In the genomic region with DNA sequence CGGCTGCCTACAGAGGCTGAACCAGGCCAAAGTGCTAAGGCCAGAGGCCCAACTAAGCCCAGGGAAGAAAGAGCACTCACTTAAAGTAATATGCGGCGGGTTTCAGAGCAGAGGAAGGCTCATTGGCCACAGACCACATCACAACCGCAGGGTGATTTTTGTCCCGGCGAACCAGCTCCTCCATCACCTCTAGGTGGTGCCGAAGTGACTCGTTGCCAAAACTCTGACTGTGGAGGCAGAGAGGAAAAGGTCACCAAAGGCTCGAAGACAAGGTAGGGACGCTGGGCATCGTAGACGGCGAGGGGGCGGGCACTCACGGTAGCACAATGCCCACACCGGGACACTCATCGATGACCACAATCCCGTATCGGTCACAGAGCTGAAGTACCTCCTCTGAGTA, we compare ENCODE assay signal across 19 mouse cellular contexts. TPM values are rescaled to one million over a fixed set of nuclear protein-coding genes. Genes with fewer than 3 reads are reported as not detected.
A peak's percentile ranks its signal among the peaks of the same experiment; 100 is the strongest.
DNase-seq lines count a peak whose midpoint lies in the region; ATAC-seq and TF ChIP-seq lines count a peak whose summit lies in the region.
"Had no signal": no experiment of that assay in that cellular context is flagged by ENCODE, and none has a peak within 500 bp of the region (broad histone marks: within the 10 kb centered on the region; RNA-seq: fewer than 3 reads in every experiment).

No protein-coding gene starts in this region.

- H3K4me2 ChIP-seq in lung, embryonic 14.5 days = no peak overlapping the region
- H3K4me2 ChIP-seq in CH12.LX (ENCODE audit: insufficient read depth, low read depth, poor library complexity, severe bottlenecking) = no peak overlapping the region
- H3K4me2 ChIP-seq: embryonic facial prominence, embryonic 12.5 days; hindbrain, embryonic 15.5 days; midbrain, embryonic 11.5 days had no signal

- H3K27me3 ChIP-seq in lung, embryonic 14.5 days (ENCODE audit: insufficient read depth, low read length) = no peaks in the 10 kb centered on the region
- H3K27me3 ChIP-seq in CH12.LX (replicated peaks) = no peaks in the 10 kb centered on the region
- no peaks in the 10 kb centered on the region for H3K27me3 ChIP-seq in heart, embryonic 10.5 days (ENCODE audit: insufficient read depth, poor library complexity, severe bottlenecking)
- H3K27me3 ChIP-seq: embryonic facial prominence, embryonic 12.5 days; hindbrain, embryonic 15.5 days had no signal

- WGBS in lung, embryonic 14.5 days = 67% methylated on average over 19 of the region's 19 CpGs
- 66% methylated on average over 19 of the region's 19 CpGs for WGBS in heart, embryonic 10.5 days

- TF ChIP-seq CTCF in lung, embryonic 14.5 days (IDR thresholded peaks at IDR 0.05; ENCODE audit: low read depth) = peak; percentile 23; the same call in 1 of the 2 replicates
- TF ChIP-seq CTCF in CH12.LX (conservative IDR thresholded peaks at IDR 0.05 in 1 of 2, IDR thresholded peaks at IDR 0.05 in 1 of 2; ENCODE audit: low read depth in 2 of 2, low read length in 2 of 2) = peak in 1 of 2 experiments; percentile 53; a peak in 2 of 4 replicates
- 0 out of 2 replicates have a peak, but pooled peaks have one; percentile 3 for TF ChIP-seq CTCF in brain, embryonic 14.5 days (IDR thresholded peaks at IDR 0.05; ENCODE audit: borderline replicate concordance, extremely low read depth, insufficient read depth, insufficient read length)

- in situ Hi-C loops in CH12.LX (cut with MboI; ENCODE audit: low pct_ligation_motif_present, low pct_unique_long_range_greater_than_20kb, low sequenced_read_pairs) = no loop called here

- no peak for TF ChIP-seq POLR2A in CH12.LX (IDR thresholded peaks at IDR 0.05; ENCODE audit: low read depth, low read length)
- TF ChIP-seq POLR2A in brain, embryonic 14.5 days (IDR thresholded peaks at IDR 0.05; ENCODE audit: borderline replicate concordance, extremely low read depth, insufficient read depth, insufficient read length, poor library complexity, severe bottlenecking) = no peak

- no peak overlapping the region for H3K4me3 ChIP-seq in lung, embryonic 14.5 days (ENCODE audit: low read depth, low read length)
- no peak overlapping the region for H3K4me3 ChIP-seq in CH12.LX (replicated peaks in 1 of 3; ENCODE audit: low read depth in 2 of 3, low read length in 2 of 3, poor library complexity in 1 of 3)
- H3K4me3 ChIP-seq in heart, embryonic 10.5 days = no peak overlapping the region
- H3K4me3 ChIP-seq: embryonic facial prominence, embryonic 12.5 days; gastrocnemius, adult 2 months; hindbrain, embryonic 15.5 days; myocyte had no signal

- H3K27ac ChIP-seq in lung, embryonic 14.5 days (ENCODE audit: low read depth) = no peak overlapping the region
- H3K27ac ChIP-seq in CH12.LX (ENCODE audit: insufficient read depth, low read depth) = no peak overlapping the region
- no peak overlapping the region for H3K27ac ChIP-seq in heart, embryonic 10.5 days
- H3K27ac ChIP-seq: embryonic facial prominence, embryonic 12.5 days; gastrocnemius, adult 2 months; hindbrain, embryonic 15.5 days had no signal

- peaks cover 4% of the 10 kb centered on the region; the same call in 1 of the 2 replicates for H3K4me1 ChIP-seq in lung, embryonic 14.5 days (ENCODE audit: insufficient read depth)
- peaks cover 14 to 48% of the 10 kb centered on the region in 2 experiments for H3K4me1 ChIP-seq in CH12.LX (ENCODE audit: control insufficient read depth in 1 of 2, insufficient read depth in 2 of 2)
- H3K4me1 ChIP-seq in heart, embryonic 10.5 days = peaks cover 17% of the 10 kb centered on the region

- no peak overlapping the region for H3K9ac ChIP-seq in lung, embryonic 14.5 days
- H3K9ac ChIP-seq in CH12.LX (ENCODE audit: insufficient read depth, low read depth) = no peak overlapping the region
- H3K9ac ChIP-seq: embryonic facial prominence, embryonic 12.5 days; forebrain, postnatal 0 days; hindbrain, embryonic 15.5 days had no signal

- H3K79me2 ChIP-seq in CH12.LX (replicated peaks; ENCODE audit: control insufficient read depth, extremely low read depth, insufficient read depth, poor library complexity, severe bottlenecking) = peaks cover 15% of the 10 kb centered on the region

- H3K9me3 ChIP-seq in lung, embryonic 14.5 days (ENCODE audit: low read depth, low read length) = no peaks in the 10 kb centered on the region
- H3K9me3 ChIP-seq in CH12.LX (replicated peaks; ENCODE audit: low read length) = no peaks in the 10 kb centered on the region
- H3K9me3 ChIP-seq in heart, embryonic 10.5 days = no peaks in the 10 kb centered on the region
- H3K9me3 ChIP-seq: embryonic facial prominence, embryonic 12.5 days; hindbrain, embryonic 15.5 days had no signal

- peak; percentile 21 for DNase-seq in embryo, embryonic 10 days (ENCODE audit: low spot score)
- no peak for DNase-seq in embryo, embryonic 9.5 days (ENCODE audit: extremely low spot score)
- peak; percentile 17 for DNase-seq in lung, embryonic 14.5 days
- no peak for DNase-seq in lung, postnatal 25 days (ENCODE audit: low spot score)
- DNase-seq in CH12.LX (ENCODE audit: extremely low read depth) = peak; percentile 40
- DNase-seq in brain, embryonic 14.5 days (ENCODE audit: low read depth) = no peak
- DNase-seq in cerebellum, adult 8-10 months = no peak
- no peak for DNase-seq in heart, embryonic 10.5 days (ENCODE audit: low spot score)
- DNase-seq: adrenal gland, postnatal 14 days; cerebellum, postnatal 14 days; forebrain, postnatal 0 days; gastrocnemius, adult 2 months; heart, adult 18-20 months; lung, postnatal 10 days; retina, postnatal 1 day had no signal

- ATAC-seq in lung, embryonic 14.5 days (ENCODE audit: insufficient read depth) = no peak
- ATAC-seq: forebrain, postnatal 0 days had no signal

- peak; percentile 33 for TF ChIP-seq RAD21 in CH12.LX (IDR thresholded peaks at IDR 0.05; ENCODE audit: low read depth, low read length)

- peaks cover 31% of the 10 kb centered on the region; the same call in 1 of the 2 replicates for H3K36me3 ChIP-seq in lung, embryonic 14.5 days (ENCODE audit: insufficient read depth)
- H3K36me3 ChIP-seq in CH12.LX (replicated peaks in 1 of 2; ENCODE audit: control insufficient read depth in 1 of 2, insufficient read depth in 1 of 2, low read length in 1 of 2) = peaks cover 54 to 81% of the 10 kb centered on the region in 2 experiments
- peaks cover 29% of the 10 kb centered on the region for H3K36me3 ChIP-seq in heart, embryonic 10.5 days
- H3K36me3 ChIP-seq: hindbrain, embryonic 15.5 days had no signal

- TF ChIP-seq EP300 in CH12.LX (IDR thresholded peaks at IDR 0.05; ENCODE audit: low read length) = no peak

- dilution Hi-C loops in CH12.LX (cut with MboI; ENCODE audit: extremely low pct_ligation_motif_present, extremely low pct_unique_long_range_greater_than_20kb, low sequenced_read_pairs) = no loop called here

TF ChIP-seq in CH12.LX, 34 proteins besides CTCF, POLR2A, EP300 and RAD21:
- TF ChIP-seq JUND (conservative IDR thresholded peaks at IDR 0.05; ENCODE audit: low read depth, low read length) (no peak), MXI1 (IDR thresholded peaks at IDR 0.05; ENCODE audit: low read depth, low read length) (no peak), KAT2A (IDR thresholded peaks at IDR 0.05; ENCODE audit: insufficient replicate concordance, low read length) (no peak), GABPA (IDR thresholded peaks at IDR 0.05; ENCODE audit: insufficient replicate concordance, low read depth, low read length) (no peak), USF1 (IDR thresholded peaks at IDR 0.05; ENCODE audit: low read depth, low read length) (no peak), TBP (conservative IDR thresholded peaks at IDR 0.05; ENCODE audit: low read depth, low read length) (no peak), NELFE (IDR thresholded peaks at IDR 0.05; ENCODE audit: low read depth, low read length) (no peak), PAX5 (IDR thresholded peaks at IDR 0.05; ENCODE audit: low read length) (no peak)

RNA-seq across cellular contexts. Expression of a gene that starts 5.1 kb away (rescaled TPM):
- polyA plus RNA-seq in lung, embryonic 14.5 days (2014; fragmentation: Nextera tagmentation; extraction: Ambion mirVana) = 77.4 and 83.0 TPM in 2 replicates
- total RNA-seq in CH12.LX (2012; rRNA removed) = 180 and 187 TPM in 2 replicates
- total RNA-seq in CH12.LX (2014; rRNA removed) = 72.4 and 73.4 TPM in 2 replicates
- polyA plus RNA-seq in CH12.LX (2012; ENCODE audit: insufficient read length, low read depth) = 200 and 210 TPM in 2 replicates
- 16.3 and 22.5 TPM in 2 replicates for polyA plus RNA-seq in brain, embryonic 14.5 days (2012; rRNA removed)
- 47.3 and 56.8 TPM in 2 replicates for polyA plus RNA-seq in heart, embryonic 10.5 days (2016; fragmentation: Nextera tagmentation; extraction: Ambion mirVana)

RNA-seq across cellular contexts. Expression of a gene that starts 31.3 kb away (rescaled TPM):
- polyA plus RNA-seq in lung, embryonic 14.5 days (2014; fragmentation: Nextera tagmentation; extraction: Ambion mirVana) = 23.1 and 24.3 TPM in 2 replicates
- 54.4 and 70.4 TPM in 2 replicates for total RNA-seq in CH12.LX (2012; rRNA removed)
- total RNA-seq in CH12.LX (2014; rRNA removed) = 44.8 and 45.3 TPM in 2 replicates
- polyA plus RNA-seq in CH12.LX (2012; ENCODE audit: insufficient read length, low read depth) = 60.1 and 61.0 TPM in 2 replicates
- polyA plus RNA-seq in brain, embryonic 14.5 days (2012; rRNA removed) = 27.9 and 30.7 TPM in 2 replicates
- polyA plus RNA-seq in heart, embryonic 10.5 days (2016; fragmentation: Nextera tagmentation; extraction: Ambion mirVana) = 25.1 and 35.9 TPM in 2 replicates

RNA-seq across cellular contexts. Expression of a gene that starts 31.4 kb away (rescaled TPM):
- polyA plus RNA-seq in lung, embryonic 14.5 days (2014; fragmentation: Nextera tagmentation; extraction: Ambion mirVana) = 27.5 and 28.3 TPM in 2 replicates
- total RNA-seq in CH12.LX (2012; rRNA removed) = 42.3 and 50.2 TPM in 2 replicates
- 57.1 and 58.3 TPM in 2 replicates for total RNA-seq in CH12.LX (2014; rRNA removed)
- 63.2 and 73.6 TPM in 2 replicates for polyA plus RNA-seq in CH12.LX (2012; ENCODE audit: insufficient read length, low read depth)
- 37.6 and 51.0 TPM in 2 replicates for polyA plus RNA-seq in brain, embryonic 14.5 days (2012; rRNA removed)
- 33.1 and 39.9 TPM in 2 replicates for polyA plus RNA-seq in heart, embryonic 10.5 days (2016; fragmentation: Nextera tagmentation; extraction: Ambion mirVana)

RNA-seq across cellular contexts. Expression of a gene that starts 55.9 kb away (rescaled TPM):
- polyA plus RNA-seq in lung, embryonic 14.5 days (2014; fragmentation: Nextera tagmentation; extraction: Ambion mirVana) = 22.7 and 23.4 TPM in 2 replicates
- total RNA-seq in CH12.LX (2012; rRNA removed) = 8.7 and 11.0 TPM in 2 replicates
- total RNA-seq in CH12.LX (2014; rRNA removed) = 27.0 and 31.4 TPM in 2 replicates
- polyA plus RNA-seq in CH12.LX (2012; ENCODE audit: insufficient read length, low read depth) = 25.4 and 33.1 TPM in 2 replicates
- polyA plus RNA-seq in brain, embryonic 14.5 days (2012; rRNA removed) = 40.5 and 51.2 TPM in 2 replicates
- polyA plus RNA-seq in heart, embryonic 10.5 days (2016; fragmentation: Nextera tagmentation; extraction: Ambion mirVana) = 18.3 and 25.8 TPM in 2 replicates

Comparison
In these comparisons a context has a peak if more than half of its experiments do, and no peak if none do; other contexts are left out.
1. DNase-seq: peak in embryo, embryonic 10 days (single experiment), lung, embryonic 14.5 days (single experiment) and CH12.LX (single experiment); none in embryo, embryonic 9.5 days (single experiment), lung, postnatal 25 days (single experiment), brain, embryonic 14.5 days (single experiment), cerebellum, adult 8-10 months (single experiment) and heart, embryonic 10.5 days (single experiment).